Mouse (Mus musculus) heart, postnatal 0 days (tissue): Measurements from ENCODE around the gene Dock7. TPM values are rescaled to one million over a fixed set of nuclear protein-coding genes. Genes with fewer than 3 reads are reported as not detected.

Source experiments
- ATAC-seq: fragments of 200-750 bp; cut with Nextera tagmentation; 2 replicates; pipeline ENCODE4 v1.8.0; 2017; ENCODE audit warnings: low read depth, moderate number of reproducible peaks, moderate library complexity; ENCODE audit not compliant: insufficient read depth
- DNase-seq: peaks from one replicate; pipeline ENCODE4 v3.0.0-alpha.2; 2016; ENCODE audit warnings: low spot score
- H3K27ac ChIP-seq: fragments of 300-500 bp; sonication (generic); 2 replicates; pipeline ENCODE4 v1.5.1; 2014; ENCODE audit warnings: low read depth, mild to moderate bottlenecking
- H3K27me3 ChIP-seq: fragments of 300-500 bp; sonication (generic); 2 replicates; pipeline ENCODE4 v1.6.1; 2014; ENCODE audit warnings: low read length, mixed read lengths; ENCODE audit not compliant: control insufficient read depth, insufficient read depth
- H3K36me3 ChIP-seq: fragments of 300-500 bp; sonication (generic); replicated peaks from 2 replicates; pipeline ENCODE4 v1.6.1; 2014; ENCODE audit warnings: low read length, mixed read lengths; ENCODE audit not compliant: control insufficient read depth, insufficient read depth
- H3K4me1 ChIP-seq: fragments of 300-500 bp; sonication (generic); 2 replicates; pipeline ENCODE4 v1.6.1; 2014; ENCODE audit warnings: antibody characterized with exemption; ENCODE audit not compliant: control insufficient read depth, insufficient read depth
- H3K4me2 ChIP-seq: fragments of 300-500 bp; sonication (generic); 2 replicates; pipeline ENCODE4 v1.6.1; 2014; ENCODE audit warnings: low read depth, mild to moderate bottlenecking, low read length, moderate library complexity
- H3K4me3 ChIP-seq: fragments of 300-500 bp; sonication (generic); 2 replicates; pipeline ENCODE4 v1.5.1; 2014; ENCODE audit warnings: low read depth, low read length
- H3K9ac ChIP-seq: fragments of 300-500 bp; sonication (generic); replicated peaks from 2 replicates; pipeline ENCODE4 v1.6.1; 2014; ENCODE audit warnings: low read depth, low read length, mixed read lengths
- H3K9me3 ChIP-seq: fragments of 300-500 bp; sonication (generic); replicated peaks from 2 replicates; pipeline ENCODE4 v1.6.1; 2016; ENCODE audit warnings: low read length; ENCODE audit not compliant: control insufficient read depth
- CTCF ChIP-seq: IDR thresholded peaks from 2 replicates; pipeline ENCODE4 v1.5.1; 2016; ENCODE audit warnings: antibody characterized with exemption, control low read depth, low read depth
- EP300 ChIP-seq: IDR thresholded peaks from 2 replicates; pipeline ENCODE4 v1.6.1; 2016; ENCODE audit warnings: antibody characterized with exemption, low read depth
- WGBS: fragments of 180-500 bp; shearing (Covaris S2); extraction: QIAGEN DNeasy Blood & Tissue Kit; methylation state at CpG from one replicate; pipeline ENCODE4 v1.1.7; 2014; 5-methylcytosine and 5-hydroxymethylcytosine counted together
- polyA plus RNA-seq: library from polyadenylated mRNA; unstranded; fragments of >200 nt; fragmentation: Nextera tagmentation; extraction: Ambion mirVana; gene quantifications from 2 replicates; pipeline ENCODE4 v1.2.1, GENCODE M21; 2015
- total RNA-seq: library from RNA; depleted of rRNA; stranded (reverse); fragments of >200 nt; gene quantifications from 2 replicates; pipeline ENCODE4 v1.2.3, GENCODE M21; 2014; ENCODE audit warnings: low replicate concordance

Dock7 gene
- total and polyA plus RNA-seq, 2 experiments from 2014 or later, result 10.2 to 17.4 TPM

DNA sequence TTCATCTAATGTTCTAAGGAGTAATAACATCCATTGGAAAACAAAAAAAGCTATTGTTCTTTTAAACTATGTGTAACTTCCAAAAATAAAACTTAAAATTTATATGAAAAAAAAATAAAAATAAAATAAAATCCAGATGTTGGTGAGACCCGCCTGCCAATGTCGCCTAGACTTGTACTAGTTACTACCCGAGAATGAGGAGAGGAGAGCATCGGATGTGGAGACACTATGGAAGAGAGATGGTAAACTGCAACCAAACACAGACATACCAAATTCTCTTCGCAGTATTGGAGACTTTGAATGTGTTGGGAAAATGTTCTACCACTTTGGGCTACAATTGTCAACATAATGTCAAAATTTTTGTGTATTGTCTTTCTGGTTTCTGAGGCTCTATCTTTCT is 40.2 kb upstream of the Dock7 start:
- Histone ChIP-seq H3K4me3 (no peak overlapping the region), H3K36me3 (no peaks in the 10 kb centered on the region), H3K27me3 (peaks cover 14% of the 10 kb centered on the region; the same call in 1 of the 2 replicates), H3K9me3 (no peaks in the 10 kb centered on the region), H3K27ac (no peak overlapping the region), H3K4me1 (no peaks in the 10 kb centered on the region), H3K4me2 (no peak overlapping the region), H3K9ac (no peak overlapping the region)
- no peak for TF ChIP-seq EP300
- no peak for TF ChIP-seq CTCF
- ATAC-seq, result no peak
- DNase-seq, result no peak
- 63% methylated on average over 5 of the region's 5 CpGs for WGBS

DNA sequence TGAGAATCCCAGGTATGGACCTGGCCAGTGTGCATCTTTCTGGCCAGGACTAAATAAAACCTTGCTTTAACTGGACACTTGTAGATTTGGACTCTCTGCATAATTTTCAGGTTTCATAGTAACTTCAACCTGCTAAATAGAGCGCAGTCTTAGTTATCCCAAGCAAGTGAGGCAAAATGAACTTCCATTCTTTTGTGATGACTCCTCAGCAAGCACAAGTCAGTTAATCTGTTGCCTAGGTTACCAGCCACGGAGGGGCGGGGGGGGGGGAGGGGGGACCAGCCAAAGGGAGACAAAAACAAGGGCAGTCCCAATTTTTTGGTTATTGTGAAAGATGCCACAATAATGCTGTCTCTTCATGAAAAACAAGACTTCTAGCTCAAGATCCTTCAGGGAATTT is 39.7 kb upstream of the Dock7 start:
- H3K27ac ChIP-seq, result no peak overlapping the region
- TF ChIP-seq EP300 (no peak), CTCF (no peak)
- H3K9ac ChIP-seq, result no peak overlapping the region
- H3K4me1 ChIP-seq, result no peaks in the 10 kb centered on the region
- H3K4me2 ChIP-seq, result no peak overlapping the region
- no peaks in the 10 kb centered on the region for H3K36me3 ChIP-seq
- no peak for DNase-seq
- no peak overlapping the region for H3K4me3 ChIP-seq
- 44% methylated on average over 2 of the region's 3 CpGs for WGBS
- no peak for ATAC-seq
- H3K27me3 ChIP-seq, result peaks cover 15% of the 10 kb centered on the region; the same call in 1 of the 2 replicates
- no peaks in the 10 kb centered on the region for H3K9me3 ChIP-seq

DNA sequence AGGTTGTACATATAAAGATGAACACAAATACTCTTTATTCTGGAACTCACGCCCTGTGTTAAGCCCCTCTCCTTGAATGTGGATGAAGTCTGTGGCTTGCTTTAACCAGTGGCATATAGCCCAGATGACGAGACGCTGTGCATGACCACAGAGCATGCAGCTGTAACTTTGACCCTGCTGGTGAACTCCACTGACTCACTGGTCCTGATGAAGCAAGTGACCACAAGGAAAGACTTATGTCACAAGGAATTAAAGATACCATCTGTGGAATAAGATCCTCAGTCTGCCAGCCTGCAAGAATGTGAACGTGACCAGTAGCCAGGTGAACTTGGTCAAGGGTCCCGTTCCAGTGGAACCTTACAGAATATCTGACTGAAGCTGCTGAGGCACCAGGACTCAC is 37.8 kb upstream of the Dock7 start:
- H3K27me3 ChIP-seq, result peaks cover 10% of the 10 kb centered on the region; the same call in 1 of the 2 replicates
- no peak overlapping the region for H3K9ac ChIP-seq
- no peak for TF ChIP-seq CTCF
- no peak for TF ChIP-seq EP300
- DNase-seq (no peak), ATAC-seq (no peak)
- no peaks in the 10 kb centered on the region for H3K36me3 ChIP-seq
- no peaks in the 10 kb centered on the region for H3K9me3 ChIP-seq
- WGBS, result 80% methylated on average over 5 of the region's 5 CpGs
- H3K4me1 ChIP-seq, result no peaks in the 10 kb centered on the region
- no peak overlapping the region for H3K4me2 ChIP-seq
- no peak overlapping the region for H3K27ac ChIP-seq
- no peak overlapping the region for H3K4me3 ChIP-seq

DNA sequence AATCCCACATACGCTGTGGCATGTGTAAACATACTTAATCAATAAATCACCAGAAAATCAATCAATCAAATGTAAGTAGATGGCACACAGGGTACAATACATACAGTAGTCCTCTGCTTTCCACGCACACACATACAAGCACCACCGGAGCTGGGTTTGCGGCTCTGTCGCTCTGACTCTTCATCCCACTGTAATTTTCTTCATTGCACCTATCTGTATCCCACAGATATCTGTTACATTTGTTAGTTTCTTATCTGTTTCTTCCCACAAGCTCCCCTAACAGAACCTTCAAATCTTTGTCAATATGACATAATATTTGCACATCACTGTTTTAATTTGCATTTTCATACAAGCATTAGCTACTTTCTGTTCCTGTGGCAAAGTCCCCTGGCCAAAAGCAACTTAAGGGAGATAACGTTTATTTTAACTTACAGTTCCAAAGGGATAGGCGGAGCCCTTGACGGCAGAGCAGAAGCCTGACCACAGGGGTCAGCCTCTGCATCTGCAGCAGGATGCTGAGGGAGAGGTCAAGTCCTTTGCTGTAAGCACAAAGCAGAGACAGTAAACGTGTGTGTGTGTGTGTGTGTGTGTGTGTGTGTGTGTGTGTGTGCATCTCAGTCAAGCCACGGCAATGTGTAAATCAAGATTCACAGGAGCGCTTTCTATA is 36.1 kb upstream of the Dock7 start:
- no peak for ATAC-seq

DNA sequence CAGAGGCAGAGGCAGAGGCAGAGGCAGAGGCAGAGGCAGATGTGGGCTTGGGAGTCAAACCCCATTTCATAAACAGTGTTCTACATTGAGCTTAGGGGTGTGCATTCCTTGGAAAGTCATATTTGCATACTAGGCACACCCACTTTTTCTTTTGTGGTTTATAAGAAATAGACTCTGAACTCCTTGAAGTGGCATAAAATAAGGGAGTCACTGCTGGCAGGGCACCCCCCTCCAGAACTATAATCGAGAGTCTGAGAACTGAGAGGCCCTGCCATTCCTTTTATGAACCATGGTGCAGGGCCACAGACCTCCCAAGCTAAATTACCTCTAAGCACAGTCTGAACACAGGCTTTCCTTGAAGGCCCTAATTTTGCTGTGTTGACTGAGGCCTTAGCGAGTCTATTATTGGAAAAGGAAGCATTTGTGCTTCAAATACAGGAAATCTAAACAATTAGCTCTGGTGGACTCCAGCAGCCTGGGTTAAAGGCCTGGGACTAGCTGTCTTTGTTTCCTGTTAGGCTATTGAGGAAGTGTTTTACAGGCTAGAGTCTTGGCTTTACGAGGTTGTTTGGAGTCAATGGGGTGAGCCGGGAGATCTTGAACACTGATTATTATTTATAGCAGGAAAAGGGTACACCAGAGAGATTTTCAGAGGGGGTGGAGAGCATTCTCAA is 31.3 kb upstream of the Dock7 start:
- H3K27ac ChIP-seq, result no peak overlapping the region
- H3K4me2 ChIP-seq, result no peak overlapping the region
- no peaks in the 10 kb centered on the region for H3K4me1 ChIP-seq
- no peak overlapping the region for H3K4me3 ChIP-seq
- H3K9me3 ChIP-seq, result no peaks in the 10 kb centered on the region
- ATAC-seq (no peak), DNase-seq (no peak)
- H3K36me3 ChIP-seq, result no peaks in the 10 kb centered on the region
- 48% methylated on average over 4 of the region's 4 CpGs for WGBS
- TF ChIP-seq CTCF (no peak), EP300 (no peak)
- H3K9ac ChIP-seq, result no peak overlapping the region
- H3K27me3 ChIP-seq, result peaks cover 3% of the 10 kb centered on the region; the same call in 1 of the 2 replicates

More for the DNA sequence above, 36.1 kb upstream of the Dock7 start:
- Histone ChIP-seq H3K9ac (no peak overlapping the region), H3K4me1 (no peaks in the 10 kb centered on the region), H3K36me3 (no peaks in the 10 kb centered on the region), H3K4me3 (no peak overlapping the region), H3K27me3 (peaks cover 10% of the 10 kb centered on the region; the same call in 1 of the 2 replicates), H3K4me2 (no peak overlapping the region), H3K9me3 (no peaks in the 10 kb centered on the region), H3K27ac (no peak overlapping the region)
- TF ChIP-seq CTCF (no peak), EP300 (no peak)
- WGBS, result 49% methylated on average over 11 of the region's 11 CpGs
- DNase-seq, result no peak
